Mouse (Mus musculus): ENCODE measurements around the gene Fgf9.

DNA sequence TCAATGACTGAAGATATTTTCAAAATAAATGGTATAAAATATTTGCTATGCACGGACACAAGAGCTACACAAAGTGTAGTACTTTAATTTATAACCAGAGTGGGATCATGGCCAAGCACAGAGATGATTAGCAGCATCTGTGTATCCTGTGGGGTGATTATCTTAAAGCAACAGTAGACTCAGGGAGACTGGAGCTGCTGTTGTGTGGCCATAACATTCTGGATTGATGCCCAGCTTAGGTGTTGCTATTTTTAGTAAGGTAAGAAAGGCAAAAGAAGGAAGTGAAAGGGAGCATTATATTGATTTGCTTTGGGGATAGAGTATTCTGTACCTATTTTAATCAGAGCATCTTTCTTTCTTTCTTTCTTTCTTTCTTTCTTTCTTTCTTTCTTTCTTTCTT lies 11.6 kb downstream of the Fgf9 start:
- TF ChIP-seq POLR2A (IDR thresholded peaks at IDR 0.05; ENCODE audit: borderline replicate concordance, insufficient read depth, low read length) (no peak), CTCF (IDR thresholded peaks at IDR 0.05; ENCODE audit: borderline replicate concordance, insufficient read depth, low read depth, low read length) (no peak)

Measured in cerebellum, adult 2 months (tissue).